Mouse (Mus musculus): ENCODE results near the gene Pfn1.

Pfn1 gene

DNA sequence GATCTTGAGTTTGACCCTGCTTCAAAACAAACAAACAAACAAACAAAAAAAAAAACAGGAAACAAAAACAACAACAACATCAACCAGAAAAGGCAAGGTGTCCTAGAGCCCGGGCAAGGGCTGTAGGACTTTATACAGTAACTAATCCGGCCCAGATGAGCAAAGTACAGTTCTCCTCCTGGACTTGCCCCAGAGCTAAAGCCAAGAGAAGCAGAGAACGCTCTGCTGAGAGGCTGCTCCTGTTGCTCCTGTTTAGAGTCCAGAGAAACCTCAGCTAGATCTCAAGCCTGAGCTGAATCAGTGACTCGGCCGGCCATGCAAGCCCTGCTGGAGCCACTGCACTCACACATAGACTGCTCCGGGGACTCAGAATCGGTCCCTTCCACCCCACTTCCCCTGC lies 24.3 kb downstream of the Pfn1 start:
- no peak for DNase-seq

DNA sequence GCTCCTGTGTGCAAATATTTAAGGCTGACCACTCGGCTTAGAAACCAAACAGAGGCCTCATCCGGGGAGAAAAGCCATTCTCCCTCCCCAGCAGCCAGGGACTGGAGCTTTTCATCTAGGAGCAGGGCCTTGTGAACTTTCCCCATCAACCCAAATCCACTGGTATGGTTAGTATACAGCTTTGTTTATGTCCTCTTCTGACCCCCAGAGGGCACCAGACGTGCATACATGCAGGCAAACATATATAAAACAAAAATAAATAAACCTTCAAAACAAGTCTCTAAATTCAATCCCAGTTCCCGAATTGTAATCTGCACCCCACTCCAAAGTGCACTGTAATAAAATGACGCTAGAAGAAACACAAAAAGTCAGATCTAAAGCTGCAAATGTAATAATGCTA lies 24.9 kb downstream of the Pfn1 start:
- no peak for DNase-seq

DNA sequence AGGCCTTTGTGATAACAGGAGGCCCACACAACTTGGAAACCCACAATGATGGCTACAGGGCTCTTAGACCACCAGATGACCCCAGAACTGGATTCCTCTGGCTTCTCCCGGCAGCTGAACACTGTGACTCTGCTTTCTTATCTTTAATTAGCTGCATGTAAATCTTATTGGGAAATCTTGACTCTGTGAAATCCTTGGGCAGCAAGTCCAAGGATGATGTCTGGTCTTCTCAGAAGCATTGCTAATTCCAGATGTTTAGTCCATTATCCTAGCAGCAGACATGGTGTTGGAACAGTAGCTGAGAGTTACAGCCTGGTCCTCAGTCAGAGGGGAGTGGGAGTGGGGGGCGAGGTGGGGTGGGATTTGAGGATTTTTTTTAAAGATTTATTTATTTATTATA lies 26.0 kb downstream of the Pfn1 start:
- no peak for DNase-seq

DNA sequence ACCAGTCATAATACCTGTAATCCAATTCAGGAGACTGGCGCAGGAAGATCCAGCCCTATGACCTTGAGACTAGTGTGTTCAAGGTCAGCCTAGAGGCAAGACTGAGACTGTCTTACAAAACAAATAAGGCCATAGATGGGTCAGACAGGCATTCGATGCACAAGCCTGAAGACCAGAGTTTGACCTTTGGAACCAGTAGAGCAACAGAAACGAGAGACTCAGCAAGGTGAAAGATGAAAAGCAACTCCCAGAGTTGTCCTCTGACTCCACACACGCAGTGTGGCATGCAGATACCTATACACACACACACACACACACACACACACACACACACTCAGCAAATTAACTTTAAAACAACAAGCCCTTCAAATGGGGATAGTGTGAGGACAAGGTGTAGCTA lies 27.6 kb downstream of the Pfn1 start:
- no peak for DNase-seq

DNA sequence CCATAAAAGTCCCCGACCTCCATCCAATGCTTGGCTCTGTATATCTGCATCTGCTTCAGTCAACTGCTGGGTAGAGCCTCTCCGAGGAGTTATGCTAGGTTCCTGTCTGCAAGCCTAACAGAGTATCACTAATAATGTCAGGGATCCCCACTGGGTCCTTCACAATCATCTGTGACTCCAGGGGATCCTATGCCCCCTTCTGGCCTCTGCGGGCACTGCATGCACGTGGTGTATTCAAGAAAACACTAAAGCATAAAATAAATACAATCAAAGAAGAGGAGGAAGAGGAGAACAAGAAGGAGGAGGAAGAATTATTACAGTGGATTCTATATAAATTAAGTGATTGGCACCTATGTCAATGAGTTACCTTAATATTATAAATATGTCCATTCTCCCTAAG lies 29.0 kb downstream of the Pfn1 start:
- peak; percentile 56 to 80 for DNase-seq

DNA sequence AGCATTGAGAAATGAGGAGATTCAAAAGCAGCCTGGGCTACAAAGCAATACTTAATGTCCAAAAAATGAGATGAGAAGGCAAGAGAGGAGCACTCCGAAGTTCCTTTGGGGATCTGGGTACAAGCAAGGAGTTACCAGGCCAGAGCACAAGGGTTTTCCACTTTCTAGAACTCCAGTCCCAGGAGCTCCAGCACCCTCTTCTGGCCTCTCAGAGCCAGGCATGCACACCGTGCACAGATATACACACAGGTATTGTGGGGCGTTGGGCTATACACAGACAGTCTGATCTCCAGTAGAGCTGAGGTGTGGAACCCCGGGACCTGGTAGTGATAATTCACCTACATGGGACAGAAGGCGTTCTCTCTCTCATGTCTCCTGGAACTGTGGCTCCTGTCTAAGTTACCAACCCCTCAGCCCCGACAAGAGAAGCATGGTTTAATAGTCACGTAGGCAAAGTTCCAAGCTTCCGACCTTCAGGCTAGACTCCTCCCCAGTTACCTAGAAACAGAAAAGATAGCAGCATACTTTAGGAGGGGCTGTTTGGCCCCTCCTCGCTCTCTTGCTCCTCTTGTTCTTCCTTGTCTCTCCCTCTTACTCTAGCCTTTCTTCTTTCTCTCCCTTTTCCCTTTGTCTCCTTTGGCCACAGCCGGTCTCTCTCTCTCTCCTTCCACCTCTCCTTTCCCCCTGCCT lies 31.2 kb downstream of the Pfn1 start:
- no peak for DNase-seq

DNA sequence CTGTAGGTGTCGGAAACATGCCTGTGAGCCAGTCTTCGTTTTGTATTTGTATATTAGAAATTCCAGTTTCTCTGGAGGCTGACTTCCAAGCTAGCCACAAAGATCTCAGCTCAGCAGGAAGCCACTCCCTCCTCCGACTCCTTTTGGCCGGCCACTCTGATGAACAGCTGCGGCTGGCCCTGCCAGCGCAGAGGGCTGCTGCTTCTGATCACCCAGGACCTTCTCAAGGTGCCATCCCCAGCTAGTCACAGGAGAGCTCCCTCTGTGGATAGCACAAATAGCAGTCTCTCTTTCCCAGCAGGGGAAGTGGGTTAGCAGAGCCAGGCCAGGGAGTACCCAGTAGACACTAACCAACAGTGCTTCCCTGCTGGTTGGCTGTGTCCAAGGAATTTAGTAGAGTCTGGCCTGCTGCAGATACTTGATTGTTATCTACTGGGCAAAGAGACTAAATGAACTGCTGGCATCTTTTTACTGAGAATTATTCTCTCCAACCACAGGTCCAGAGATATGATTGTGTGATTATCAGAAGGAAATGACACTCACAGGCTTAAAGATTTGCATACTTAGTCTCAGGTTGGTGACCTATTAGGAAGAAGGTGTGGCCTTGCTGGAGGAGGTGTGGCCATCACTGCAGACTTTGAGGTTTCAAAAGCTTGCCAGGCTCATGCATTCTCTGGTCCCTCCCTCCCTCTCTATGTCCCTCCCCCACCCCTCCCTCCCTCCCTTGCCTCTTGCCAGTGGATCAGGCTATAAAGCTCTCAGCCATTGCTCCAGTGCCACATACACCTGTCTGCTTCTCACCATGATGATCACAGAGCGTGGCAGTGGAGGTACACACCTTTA lies 32.3 kb downstream of the Pfn1 start:
- DNase-seq: no peak

DNA sequence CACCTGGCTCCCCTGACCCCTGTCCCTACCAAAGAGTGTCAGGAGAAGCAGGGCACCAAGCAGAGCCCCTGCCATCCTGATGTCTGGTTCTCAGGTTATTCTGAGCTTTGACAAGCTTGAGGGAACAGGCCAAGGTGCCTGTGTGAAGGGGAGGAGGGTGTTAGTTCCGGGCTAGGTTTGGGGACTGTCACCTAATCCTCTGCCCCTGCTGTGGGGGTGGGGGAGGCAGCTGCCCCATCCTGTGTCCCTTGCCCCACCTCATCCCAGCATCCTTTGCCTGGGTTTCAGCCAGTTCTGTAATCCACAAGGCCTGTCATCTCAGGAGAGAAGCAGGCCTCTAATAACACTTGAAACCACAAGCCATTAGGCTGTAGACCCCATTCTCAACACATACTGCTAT lies 35.3 kb downstream of the Pfn1 start, which contains the start of gene Chrne:
Chrne (minus strand) TSS at position 116 of the 400 bp plus-strand sequence.
- no peak for DNase-seq

DNA sequence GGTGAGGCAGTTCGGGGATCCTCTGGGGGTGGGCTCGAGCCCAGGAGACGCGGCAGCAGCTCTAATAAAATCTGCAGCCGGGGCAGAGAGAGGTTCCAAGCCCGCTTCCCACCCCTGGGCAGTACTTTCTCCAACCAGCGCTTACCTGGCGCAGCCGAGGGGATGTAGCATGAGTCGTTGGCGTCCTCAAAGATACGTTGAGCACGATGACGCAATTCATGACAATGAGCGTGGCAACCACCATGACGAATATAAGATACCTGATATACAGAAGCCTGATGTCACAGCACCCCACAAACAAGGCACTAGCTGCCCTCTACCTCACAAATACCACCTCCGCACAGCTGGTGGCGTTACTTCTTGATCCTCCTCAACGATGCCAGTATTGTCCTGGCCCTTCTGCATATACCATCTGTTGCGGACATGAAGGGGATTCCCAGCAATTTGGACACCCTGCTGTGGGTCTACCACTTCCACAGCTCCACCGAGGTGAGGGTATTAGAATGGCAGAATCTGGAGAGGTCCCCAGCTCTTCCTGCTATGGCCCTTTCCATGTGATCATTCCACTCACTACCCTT lies 38.8 kb downstream of the Pfn1 start, which contains the start of gene 4930544D05Rik:
4930544D05Rik (plus strand) TSS at position 333 of the 578 bp plus-strand sequence.
- peak; percentile 30 to 49 for DNase-seq

DNA sequence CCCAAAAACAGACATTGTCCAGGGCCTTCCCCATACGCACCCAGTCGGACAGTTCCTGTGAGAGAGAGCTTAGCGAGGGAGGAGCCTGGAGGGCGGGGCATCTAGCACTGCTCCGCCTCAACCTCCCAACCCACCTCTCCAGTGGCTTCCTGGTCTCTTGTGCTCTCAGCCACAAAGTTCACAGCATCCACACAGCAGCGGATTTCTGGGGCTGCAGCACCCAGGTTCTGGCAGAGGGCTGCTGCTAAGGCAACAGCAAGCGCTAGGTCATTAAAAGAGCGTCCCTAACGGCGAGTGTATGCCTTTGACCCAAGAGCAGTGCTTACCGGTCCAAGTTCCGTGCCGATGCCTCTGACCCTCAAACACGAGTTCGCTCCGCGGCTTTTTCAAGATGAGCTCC lies 39.4 kb downstream of the Pfn1 start:
- DNase-seq: peak; percentile 42 to 46

DNA sequence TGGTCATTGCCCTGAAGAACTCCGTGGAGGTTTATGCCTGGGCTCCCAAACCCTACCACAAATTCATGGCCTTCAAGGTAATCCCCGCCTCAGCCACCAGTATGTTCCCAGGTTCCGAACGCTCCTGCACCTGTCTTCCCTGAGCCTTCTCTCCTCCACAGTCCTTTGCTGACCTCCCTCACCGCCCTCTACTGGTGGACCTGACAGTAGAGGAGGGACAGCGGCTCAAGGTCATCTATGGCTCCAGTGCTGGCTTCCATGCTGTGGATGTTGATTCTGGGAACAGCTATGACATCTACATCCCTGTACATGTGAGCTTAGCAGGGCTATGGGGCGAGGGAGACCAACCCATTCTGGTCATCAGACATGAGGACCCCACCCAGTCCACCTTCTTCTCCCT lies 41.9 kb downstream of the Pfn1 start:
- no peak for DNase-seq

DNA sequence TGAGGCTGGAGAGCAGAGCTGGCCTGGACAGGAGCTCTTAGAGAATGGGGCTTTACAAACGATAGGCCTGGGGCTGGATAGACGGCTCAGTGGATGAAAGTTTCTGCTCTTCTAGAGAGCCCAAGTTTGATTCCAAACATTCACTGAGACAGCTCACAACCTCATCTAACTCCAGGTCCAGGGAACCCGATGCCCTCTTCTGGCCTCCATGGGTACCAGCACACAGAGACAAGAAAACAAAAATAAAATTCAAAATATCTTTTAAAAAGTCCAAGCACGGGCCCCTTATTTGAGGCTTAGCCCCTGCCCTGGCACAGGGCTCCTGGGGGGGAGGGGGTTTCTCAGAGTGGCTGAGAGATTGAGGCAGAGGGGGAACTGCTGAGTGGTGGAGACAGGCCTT lies 43.7 kb downstream of the Pfn1 start:
- DNase-seq: no peak

DNA sequence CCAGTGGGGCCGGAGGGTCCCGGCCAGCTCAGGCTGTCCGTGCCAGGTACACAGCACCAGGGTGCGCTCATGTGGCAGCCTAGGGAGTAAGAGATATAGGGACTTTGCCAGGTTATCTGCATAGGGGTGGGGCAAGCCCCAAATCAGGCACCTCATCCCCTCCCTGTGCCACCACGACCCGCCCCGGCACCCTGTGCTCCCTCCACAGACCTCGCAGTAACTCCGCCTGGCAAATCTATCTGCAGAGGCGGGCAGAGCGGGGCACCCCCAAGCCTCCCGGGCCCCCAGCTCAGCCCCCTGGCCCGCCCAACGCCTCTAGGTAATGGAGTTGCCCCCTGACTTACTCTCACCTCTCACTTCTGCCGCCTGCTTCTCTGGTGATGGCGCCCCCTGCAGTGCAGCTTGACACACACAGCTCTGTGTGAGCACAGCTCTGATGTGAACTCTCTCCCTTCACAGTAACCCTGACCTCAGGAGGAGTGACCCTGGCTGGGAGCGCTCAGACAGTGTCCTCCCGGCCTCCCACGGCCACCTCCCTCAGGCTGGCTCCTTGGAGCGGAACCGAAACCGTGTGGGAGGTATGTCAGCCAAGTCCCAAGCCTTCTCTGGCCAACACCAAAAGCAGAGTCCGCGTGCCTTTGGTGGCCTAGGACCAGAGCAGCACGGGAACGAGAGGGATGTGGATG lies 45.9 kb downstream of the Pfn1 start:
- peak in 1 of 2 experiments; percentile 61 for DNase-seq

DNA sequence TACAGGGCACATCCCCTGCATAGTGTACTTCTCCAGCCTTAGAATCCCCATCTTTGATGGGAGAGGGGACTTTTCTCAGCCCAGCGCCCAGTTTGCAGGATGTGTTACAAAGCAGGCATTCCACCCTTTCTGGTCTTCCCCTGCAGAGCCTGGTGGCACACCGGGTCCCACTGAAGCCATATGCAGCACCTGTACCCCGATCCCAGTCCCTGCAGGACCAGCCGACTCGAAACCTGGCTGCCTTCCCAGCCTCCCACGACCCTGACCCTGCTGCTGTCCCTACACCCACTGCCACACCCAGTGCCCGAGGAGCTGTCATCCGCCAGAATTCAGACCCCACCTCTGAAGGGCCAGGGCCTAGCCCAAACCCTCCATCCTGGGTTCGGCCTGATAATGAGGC lies 46.8 kb downstream of the Pfn1 start:
- DNase-seq: no peak

DNA sequence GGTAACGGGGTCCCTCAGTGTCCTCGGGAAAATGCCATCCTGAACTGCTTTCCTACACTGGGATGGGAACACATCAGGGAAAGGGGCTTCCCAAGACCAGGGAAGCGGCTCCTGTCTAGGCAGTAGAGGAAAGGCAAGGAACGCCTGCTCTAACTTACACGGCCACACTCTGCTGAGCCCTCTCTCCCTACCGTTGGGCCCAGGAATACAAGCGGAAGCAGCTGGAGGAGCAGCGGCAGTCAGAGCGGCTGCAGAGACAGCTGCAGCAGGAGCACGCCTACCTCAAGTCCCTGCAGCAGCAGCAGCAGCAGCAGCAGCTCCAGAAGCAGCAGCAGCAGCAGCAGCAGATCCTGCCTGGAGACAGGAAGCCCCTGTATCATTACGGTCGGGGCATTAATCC lies 47.7 kb downstream of the Pfn1 start:
- DNase-seq: no peak

DNA sequence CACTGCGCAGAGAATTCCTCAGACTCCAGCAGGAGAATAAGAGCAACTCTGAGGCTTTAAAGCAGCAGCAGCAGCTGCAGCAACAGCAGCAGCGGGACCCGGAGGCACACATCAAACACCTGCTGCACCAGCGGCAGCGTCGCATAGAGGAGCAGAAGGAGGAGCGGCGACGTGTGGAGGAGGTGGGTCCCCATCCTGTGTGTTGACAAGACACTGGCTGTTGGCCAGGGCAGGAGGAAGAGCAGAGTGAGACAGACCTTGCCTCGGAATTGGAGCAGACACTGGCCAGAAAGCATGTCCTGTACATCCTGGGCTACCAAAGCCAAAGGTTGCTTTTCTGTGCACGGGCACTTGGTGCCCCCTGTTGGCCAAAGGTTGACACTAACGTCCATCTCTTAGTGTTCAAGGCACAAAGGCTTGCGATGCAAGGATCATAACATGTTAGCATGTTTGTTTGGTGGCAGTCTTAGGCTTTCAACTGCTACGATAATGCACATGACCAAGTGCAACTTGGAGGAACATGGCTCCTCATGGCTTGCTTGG lies 49.3 kb downstream of the Pfn1 start:
- peak; percentile 87 to 89 for DNase-seq

Data from cerebellum, postnatal 14 days (tissue).